Mouse (Mus musculus) mature B cell (primary cell): ENCODE measurements around the gene Pmp22.

Experiments used
- in situ Hi-C: fragments of 300-500 bp; cut with MboI; formaldehyde crosslinking; loops from 2 replicates; pipeline ENCODE4 v1.14.3; 2019

Pmp22 gene

DNA sequence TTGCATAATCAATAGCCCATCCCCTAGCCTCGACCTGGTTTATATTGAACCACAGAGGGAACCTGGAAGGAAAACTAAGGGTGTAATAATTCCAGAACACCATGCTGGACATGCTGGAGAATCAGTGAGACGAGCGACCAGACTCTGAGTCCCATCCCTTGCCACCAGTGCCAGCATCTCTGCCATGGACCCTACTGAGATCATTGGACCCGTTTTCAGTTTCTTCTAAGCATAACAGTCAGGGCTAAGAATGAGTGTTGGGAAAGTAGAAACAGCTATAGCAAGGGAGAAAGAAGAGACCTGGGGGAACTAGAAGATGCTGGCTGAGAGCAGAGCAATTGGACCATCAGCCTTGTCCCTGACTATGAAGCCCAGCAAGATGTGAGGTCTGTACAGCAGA, 1.3 kb upstream of the Pmp22 start:
- in situ Hi-C loops: loop anchor here (25.0 kb wide), 1 partner anchor 215 kb away; no protein-coding TSS in a partner anchor

- in situ Hi-C loops: loop anchor here (25.0 kb wide), 1 partner anchor 217 kb away; no protein-coding TSS in a partner anchor
Observed at GRCm38 (mm10) chr11:63129375-63129774, 593 bp downstream of the Pmp22 start.

- in situ Hi-C loops: loop anchor here (10.0 to 25.0 kb wide), 2 partner anchors 218 to 375 kb away; partner anchors contain the start of gene Gm10428
Observed at GRCm38 (mm10) chr11:63129840-63130239, 1.1 kb downstream of the Pmp22 start.

GRCm38 (mm10) chr11:63130497-63130896, 1.7 kb downstream of the Pmp22 start:
- in situ Hi-C loops: loop anchor here (10.0 to 25.0 kb wide), 2 partner anchors 218 to 376 kb away; partner anchors contain the start of gene Gm10428

- in situ Hi-C loops: loop anchor here (10.0 to 25.0 kb wide), 2 partner anchors 219 to 376 kb away; partner anchors contain the start of gene Gm10428
Observed at GRCm38 (mm10) chr11:63131001-63131692, 2.4 kb downstream of the Pmp22 start.

DNA sequence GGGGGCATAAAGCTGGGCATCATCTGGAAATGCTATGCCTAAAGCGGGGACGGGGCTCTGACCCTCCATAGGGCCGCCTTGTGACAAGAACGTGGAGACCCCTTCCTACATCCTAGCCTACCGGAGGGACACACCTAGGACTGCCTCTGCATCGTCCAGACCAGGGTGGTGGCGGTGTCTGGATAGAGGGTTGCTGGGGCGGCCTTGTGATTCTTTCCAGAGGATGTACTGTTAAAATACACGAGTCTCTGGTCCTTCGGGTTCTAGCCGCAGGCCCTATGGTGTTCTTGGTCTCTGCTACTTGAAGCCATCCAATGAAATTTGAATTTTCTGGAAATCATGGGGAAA, 2.9 kb downstream of the Pmp22 start:
- in situ Hi-C loops: loop anchor here (10.0 to 25.0 kb wide), 2 partner anchors 219 to 377 kb away; partner anchors contain the start of gene Gm10428

GRCm38 (mm10) chr11:63132151-63132500, 3.3 kb downstream of the Pmp22 start:
- in situ Hi-C loops: loop anchor here (10.0 to 25.0 kb wide), 2 partner anchors 220 to 377 kb away; partner anchors contain the start of gene Gm10428

DNA sequence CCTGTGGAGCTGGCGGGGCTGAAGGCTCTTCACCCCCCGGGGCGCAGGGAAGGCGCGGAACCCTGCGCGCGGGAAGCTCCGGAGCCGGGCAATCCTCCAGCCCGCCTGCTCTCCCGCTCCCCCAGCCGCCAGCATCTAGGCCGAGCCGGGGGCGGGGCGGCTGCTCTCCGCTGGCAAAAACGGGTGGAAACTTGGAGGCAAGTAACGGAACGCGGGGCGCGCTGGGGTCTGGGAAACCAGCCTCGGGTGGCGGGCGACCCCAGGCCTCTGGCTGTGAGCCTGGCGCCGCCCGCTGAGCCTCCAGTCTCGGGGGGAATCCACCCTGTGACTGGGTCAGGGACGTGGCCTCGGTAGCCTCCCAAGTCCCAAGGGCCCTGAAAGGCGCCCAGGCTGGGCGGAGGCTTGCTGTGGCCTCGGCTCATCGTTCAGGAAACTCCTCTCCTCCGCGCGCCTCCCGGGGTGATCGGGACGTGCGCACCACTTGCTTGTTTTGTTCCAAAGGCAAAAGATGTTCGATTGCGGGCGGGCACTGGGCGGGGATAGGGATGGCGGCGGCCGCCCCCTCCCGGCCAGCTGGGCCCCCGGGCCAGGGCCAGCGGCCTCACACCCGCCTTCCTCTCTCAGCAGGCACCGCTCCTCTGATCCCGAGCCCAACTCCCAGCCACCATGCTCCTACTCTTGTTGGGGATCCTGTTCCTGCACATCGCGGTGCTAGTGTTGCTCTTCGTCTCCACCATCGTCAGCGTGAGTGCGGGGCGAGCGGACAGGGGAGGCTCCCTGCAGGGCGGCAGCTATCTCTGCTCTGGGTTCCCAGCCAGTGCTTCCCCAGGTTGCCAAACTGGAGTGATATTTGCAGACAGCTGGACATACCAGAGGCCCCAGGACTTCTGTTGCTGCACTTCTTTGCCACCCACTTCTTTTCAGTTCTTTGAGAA, 4.0 kb downstream of the Pmp22 start:
- in situ Hi-C loops: loop anchor here (10.0 to 25.0 kb wide), 2 partner anchors 220 to 378 kb away; partner anchors contain the start of gene Gm10428

GRCm38 (mm10) chr11:63134021-63134420, 5.2 kb downstream of the Pmp22 start:
- in situ Hi-C loops: loop anchor here (10.0 to 25.0 kb wide), 2 partner anchors 222 to 379 kb away; partner anchors contain the start of gene Gm10428

DNA sequence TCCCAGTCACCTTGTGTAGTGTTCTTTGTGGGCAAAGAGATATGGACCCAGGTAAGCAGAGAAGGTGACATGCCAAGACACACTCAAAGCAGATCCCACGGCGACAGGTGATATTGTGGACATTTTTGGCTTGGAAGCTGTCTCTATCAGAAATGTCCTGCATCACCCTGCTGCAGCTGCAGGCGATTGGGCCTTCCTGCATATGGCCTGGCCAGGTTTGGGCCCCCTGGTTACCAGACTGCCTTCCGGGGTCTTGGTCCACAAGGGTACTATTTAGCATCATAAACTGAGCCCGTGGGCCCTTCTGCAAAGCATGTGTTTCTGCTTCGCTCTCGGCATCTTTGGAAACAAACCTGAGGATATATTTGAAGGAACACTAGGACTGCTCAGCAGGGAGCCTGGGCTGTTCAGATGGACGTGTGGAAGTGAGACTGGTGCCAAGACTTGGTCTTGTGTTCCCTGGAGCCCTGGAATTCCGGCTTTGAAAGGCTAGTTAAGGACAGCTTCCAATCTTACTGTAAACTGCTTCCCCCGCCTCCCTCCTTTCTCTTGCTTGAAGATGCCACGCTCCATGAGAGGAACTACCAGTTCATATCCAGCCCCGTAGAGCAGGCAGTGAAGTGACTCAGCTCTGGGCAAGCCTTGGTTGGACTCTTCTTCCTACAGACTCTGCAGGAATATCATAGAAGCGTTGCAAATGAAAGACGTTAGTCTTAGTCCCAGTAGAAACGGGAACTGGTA, 6.1 kb downstream of the Pmp22 start:
- in situ Hi-C loops: loop anchor here (10.0 to 25.0 kb wide), 2 partner anchors 223 to 380 kb away; partner anchors contain the start of gene Gm10428

DNA sequence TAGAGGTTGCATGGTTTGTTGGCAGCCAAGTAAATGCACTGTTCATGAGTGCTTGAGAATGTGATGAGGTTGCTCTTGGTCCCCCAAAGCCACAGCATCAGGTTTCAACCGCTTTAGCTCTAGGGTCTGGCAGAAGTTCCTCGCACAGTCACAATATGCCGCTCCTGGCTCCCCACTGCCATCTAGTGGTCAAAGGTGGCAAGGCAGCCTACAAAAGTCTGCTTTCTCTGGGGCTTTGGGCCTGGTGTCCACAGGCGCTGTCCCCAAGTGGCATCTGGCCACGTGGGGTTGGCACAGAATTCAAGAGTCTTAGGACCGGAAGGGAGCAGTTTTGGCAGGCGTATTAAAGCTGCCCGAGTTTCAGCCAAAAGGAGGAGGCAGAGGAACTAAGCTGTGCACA, 6.8 kb downstream of the Pmp22 start:
- in situ Hi-C loops: loop anchor here (10.0 to 25.0 kb wide), 2 partner anchors 223 to 381 kb away; partner anchors contain the start of gene Gm10428

DNA sequence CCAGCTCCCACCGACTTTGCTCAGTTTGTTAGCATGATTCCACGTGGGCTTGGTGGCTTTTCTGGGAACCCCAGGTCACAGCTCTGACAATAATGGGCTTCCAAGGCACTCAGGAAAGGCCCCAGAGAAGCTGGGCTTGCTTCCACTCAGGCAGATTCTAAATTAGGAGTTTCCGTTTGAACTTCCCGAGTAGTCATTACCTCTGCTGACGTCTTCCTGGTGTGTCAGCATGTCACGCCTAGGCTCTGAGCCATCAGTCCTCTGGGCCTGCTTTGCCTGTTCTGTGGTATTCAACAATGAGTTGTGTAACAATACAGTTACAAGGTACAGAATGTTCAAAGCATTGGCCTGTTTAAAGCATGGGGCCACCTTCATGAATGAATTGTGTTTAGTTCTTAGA, 7.4 kb downstream of the Pmp22 start:
- in situ Hi-C loops: loop anchor here (10.0 to 25.0 kb wide), 2 partner anchors 224 to 381 kb away; partner anchors contain the start of gene Gm10428

GRCm38 (mm10) chr11:63136836-63137416, 8.1 kb downstream of the Pmp22 start:
- in situ Hi-C loops: loop anchor here (10.0 to 25.0 kb wide), 2 partner anchors 225 to 382 kb away; partner anchors contain the start of gene Gm10428

DNA sequence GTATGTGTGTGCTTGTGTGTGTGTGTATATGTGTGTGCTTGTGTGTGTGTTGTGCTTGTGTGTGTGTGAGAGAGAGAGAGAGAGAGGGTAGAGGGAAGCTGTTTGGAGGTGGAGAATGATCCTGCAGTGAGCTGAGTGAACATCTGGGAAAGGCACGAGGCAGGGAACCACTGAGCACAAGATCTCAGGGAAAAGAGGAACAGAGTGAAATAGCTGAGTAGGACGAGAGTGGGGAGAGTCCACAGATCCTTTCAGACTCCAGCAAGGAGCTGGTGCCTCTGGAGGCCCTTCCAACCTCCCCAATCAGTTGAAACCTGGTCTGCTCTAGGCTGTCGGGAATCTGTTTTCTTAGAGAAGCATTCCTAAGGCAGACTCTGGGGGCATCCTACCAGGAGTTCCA, 10.0 kb downstream of the Pmp22 start:
- in situ Hi-C loops: loop anchor here (10.0 to 25.0 kb wide), 2 partner anchors 226 to 384 kb away; partner anchors contain the start of gene Gm10428

GRCm38 (mm10) chr11:63142311-63142710, 13.5 kb downstream of the Pmp22 start:
- in situ Hi-C loops: loop anchor here (25.0 kb wide), 1 partner anchor 230 kb away; no protein-coding TSS in a partner anchor

DNA sequence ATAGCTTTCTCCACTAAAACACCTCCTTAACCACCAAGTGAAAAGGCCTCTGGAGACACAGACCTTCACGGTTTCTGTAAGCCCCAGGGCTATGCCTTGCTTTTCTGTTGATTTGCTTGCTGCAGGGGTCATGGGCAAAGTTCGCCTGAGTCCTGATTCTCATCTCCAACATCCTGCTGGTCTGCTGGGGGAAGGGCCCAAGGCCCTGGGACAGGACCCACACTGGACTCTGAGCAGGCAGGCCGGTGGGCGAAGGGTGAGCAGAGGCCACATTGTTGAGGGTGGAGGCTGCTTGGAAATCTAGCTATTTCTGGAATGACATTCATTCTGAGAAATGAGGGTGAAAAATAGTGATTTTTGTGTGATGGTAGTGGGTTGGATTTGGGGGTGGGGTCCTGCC, 14.0 kb downstream of the Pmp22 start:
- in situ Hi-C loops: loop anchor here (25.0 kb wide), 1 partner anchor 231 kb away; no protein-coding TSS in a partner anchor

- in situ Hi-C loops: loop anchor here (25.0 kb wide), 1 partner anchor 231 kb away; no protein-coding TSS in a partner anchor
Observed at GRCm38 (mm10) chr11:63143486-63143885, 14.7 kb downstream of the Pmp22 start.

GRCm38 (mm10) chr11:63146601-63147000, 17.8 kb downstream of the Pmp22 start:
- in situ Hi-C loops: loop anchor here (25.0 kb wide), 1 partner anchor 234 kb away; no protein-coding TSS in a partner anchor

GRCm38 (mm10) chr11:63148276-63148675, 19.5 kb downstream of the Pmp22 start:
- in situ Hi-C loops: loop anchor here (25.0 kb wide), 1 partner anchor 236 kb away; no protein-coding TSS in a partner anchor

DNA sequence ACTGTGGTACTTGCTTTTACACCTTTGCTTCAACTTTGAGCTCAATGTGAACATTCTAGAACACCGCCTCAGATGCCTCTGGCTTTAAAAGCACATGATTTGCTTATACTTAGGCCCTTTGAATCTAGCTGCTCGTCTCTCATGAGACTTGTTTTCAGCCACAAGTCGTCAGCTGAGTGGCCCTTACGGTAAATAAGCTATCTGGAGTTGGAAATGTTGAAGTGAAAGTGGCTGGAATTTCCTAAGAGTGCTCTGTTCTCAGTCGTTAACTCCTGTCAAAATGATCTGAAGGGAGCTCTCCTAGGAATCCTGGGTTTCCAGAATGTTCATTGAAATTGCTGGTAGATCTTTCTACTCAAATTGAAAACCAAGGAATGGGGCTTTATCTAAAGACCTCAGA, 23.1 kb downstream of the Pmp22 start:
- in situ Hi-C loops: no loop called here
